Mouse (Mus musculus) liver, adult 2 months (tissue): ENCODE measurements at regions not wholly inside any gene's neighbourhood (a gene's known extent, or its start where the extent isn't known, plus 50 kb on each side); places are given as distances from the start of the nearest gene placed in this dataset.

ENCODE experiments used
- DNase-seq: peaks from one replicate; pipeline ENCODE4 v3.0.0-alpha.2; 2011; ENCODE audit warnings: low read depth, low spot score; ENCODE audit errors: extremely low read depth
- H3K27ac ChIP-seq: fragments of 200-500 bp; replicated peaks from 2 replicates; pipeline ENCODE4 v1.5.1; 2012; ENCODE audit warnings: low read depth, mild to moderate bottlenecking, control low read depth, inconsistent platforms, low read length; ENCODE audit not compliant: insufficient read depth
- H3K27me3 ChIP-seq: fragments of 200-500 bp; 2 replicates; pipeline ENCODE4 v1.6.1; 2012; ENCODE audit warnings: mild to moderate bottlenecking, moderate library complexity, low read length, inconsistent platforms; ENCODE audit not compliant: control insufficient read depth, insufficient read depth
- H3K36me3 ChIP-seq: fragments of 200-500 bp; 2 replicates; pipeline ENCODE4 v1.6.1; 2012; ENCODE audit warnings: low read length, inconsistent platforms; ENCODE audit not compliant: control insufficient read depth, insufficient read depth
- H3K4me1 ChIP-seq: fragments of 200-500 bp; 2 replicates; pipeline ENCODE4 v1.6.1; 2011; ENCODE audit warnings: low read length; ENCODE audit not compliant: control insufficient read depth, insufficient read depth
- H3K4me3 ChIP-seq: fragments of 200-500 bp; 2 replicates; pipeline ENCODE4 v1.5.1; 2011; ENCODE audit warnings: low read depth, mild to moderate bottlenecking, control low read depth, low read length, moderate library complexity; ENCODE audit not compliant: insufficient read depth
- H3K79me2 ChIP-seq: fragments of 200-500 bp; 2 replicates; pipeline ENCODE4 v1.6.1; 2012; ENCODE audit warnings: inconsistent platforms, mild to moderate bottlenecking, low read length, moderate library complexity; ENCODE audit not compliant: control insufficient read depth, insufficient read depth
- H3K9ac ChIP-seq: fragments of 200-500 bp; 2 replicates; pipeline ENCODE4 v1.6.1; 2012; ENCODE audit warnings: low read depth, mild to moderate bottlenecking, control low read depth, inconsistent platforms, low read length
- CTCF ChIP-seq: fragments of 200-500 bp; IDR thresholded peaks from 2 replicates; pipeline ENCODE4 v1.5.1; 2011; ENCODE audit warnings: low read depth, low read length, control low read depth
- POLR2A ChIP-seq: fragments of 200-500 bp; IDR thresholded peaks from 2 replicates; pipeline ENCODE4 v1.6.1; 2011; ENCODE audit warnings: low read length, control low read depth; ENCODE audit not compliant: insufficient read depth; ENCODE audit errors: extremely low read depth
- WGBS: fragments of 180-500 bp; shearing (Covaris S2); methylation state at CpG from one replicate; pipeline ENCODE4 v1.1.7; 2018; 5-methylcytosine and 5-hydroxymethylcytosine counted together

GRCm38 (mm10) chr13:37497986-37498385 lies 153.0 kb downstream of the Ly86 start:
- Histone ChIP-seq H3K79me2 (no peaks in the 10 kb centered on the region), H3K9ac (no peak overlapping the region), H3K27me3 (no peaks in the 10 kb centered on the region), H3K4me3 (no peak overlapping the region), H3K4me1 (no peaks in the 10 kb centered on the region), H3K27ac (no peak overlapping the region), H3K36me3 (no peaks in the 10 kb centered on the region)
- TF ChIP-seq CTCF = no peak
- no peak for TF ChIP-seq POLR2A
- WGBS = 90% methylated on average over 3 of the region's 3 CpGs
- no peak for DNase-seq

GRCm38 (mm10) chr13:37500668-37501286 lies 155.8 kb downstream of the Ly86 start:
- no peak overlapping the region for H3K27ac ChIP-seq
- no peak for TF ChIP-seq CTCF
- TF ChIP-seq POLR2A = no peak
- H3K27me3 ChIP-seq = no peaks in the 10 kb centered on the region
- H3K79me2 ChIP-seq = no peaks in the 10 kb centered on the region
- WGBS = 71% methylated on average over 4 of the region's 4 CpGs
- no peak for DNase-seq
- no peak overlapping the region for H3K4me3 ChIP-seq
- no peaks in the 10 kb centered on the region for H3K36me3 ChIP-seq
- H3K9ac ChIP-seq = no peak overlapping the region
- H3K4me1 ChIP-seq = peaks cover 3% of the 10 kb centered on the region

- 15% methylated on average over 6 of the region's 6 CpGs for WGBS
- Histone ChIP-seq H3K4me3 (no peak overlapping the region), H3K79me2 (no peaks in the 10 kb centered on the region), H3K27me3 (no peaks in the 10 kb centered on the region), H3K27ac (no peak overlapping the region), H3K9ac (no peak overlapping the region), H3K4me1 (peaks cover 18% of the 10 kb centered on the region), H3K36me3 (no peaks in the 10 kb centered on the region)
- TF ChIP-seq POLR2A = no peak
- no peak for TF ChIP-seq CTCF
- peak; percentile 92 for DNase-seq
These were observed 158.4 kb downstream of the Ly86 start for GRCm38 (mm10) chr13:37503449-37503848.

DNA sequence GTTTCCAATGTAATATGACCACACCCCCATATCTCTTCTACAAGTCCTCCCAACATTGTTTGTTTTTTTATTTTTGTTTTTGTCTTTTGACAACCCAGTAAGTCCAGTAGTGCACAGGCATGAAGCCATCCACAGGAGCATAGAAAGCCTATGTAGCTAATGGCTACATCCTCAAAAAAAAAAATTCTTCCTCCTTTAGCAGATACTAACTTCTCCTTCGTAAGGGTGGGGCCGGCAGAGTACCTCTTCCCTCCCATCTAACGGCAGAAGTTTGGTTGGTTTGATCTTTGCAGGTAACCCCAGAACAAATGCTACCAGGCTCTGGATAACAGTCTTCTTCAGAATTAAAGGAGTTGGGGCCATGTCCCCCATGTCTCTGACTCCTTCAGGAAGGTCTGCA lies 158.9 kb downstream of the Ly86 start:
- WGBS = 78% methylated on average over 3 of the region's 3 CpGs
- no peak overlapping the region for H3K27ac ChIP-seq
- no peaks in the 10 kb centered on the region for H3K36me3 ChIP-seq
- peaks cover 21% of the 10 kb centered on the region for H3K4me1 ChIP-seq
- TF ChIP-seq POLR2A = no peak
- H3K4me3 ChIP-seq = no peak overlapping the region
- H3K79me2 ChIP-seq = no peaks in the 10 kb centered on the region
- H3K9ac ChIP-seq = no peak overlapping the region
- no peak for DNase-seq
- no peaks in the 10 kb centered on the region for H3K27me3 ChIP-seq

- H3K4me3 ChIP-seq = no peak overlapping the region
- no peaks in the 10 kb centered on the region for H3K79me2 ChIP-seq
- DNase-seq = no peak
- peaks cover 22% of the 10 kb centered on the region for H3K4me1 ChIP-seq
- no peak for TF ChIP-seq POLR2A
- TF ChIP-seq CTCF = no peak
- 84% methylated on average over 10 of the region's 10 CpGs for WGBS
- H3K27ac ChIP-seq = no peak overlapping the region
- no peaks in the 10 kb centered on the region for H3K27me3 ChIP-seq
- no peak overlapping the region for H3K9ac ChIP-seq
- no peaks in the 10 kb centered on the region for H3K36me3 ChIP-seq
These were observed 159.4 kb downstream of the Ly86 start for GRCm38 (mm10) chr13:37504373-37504772.

DNA sequence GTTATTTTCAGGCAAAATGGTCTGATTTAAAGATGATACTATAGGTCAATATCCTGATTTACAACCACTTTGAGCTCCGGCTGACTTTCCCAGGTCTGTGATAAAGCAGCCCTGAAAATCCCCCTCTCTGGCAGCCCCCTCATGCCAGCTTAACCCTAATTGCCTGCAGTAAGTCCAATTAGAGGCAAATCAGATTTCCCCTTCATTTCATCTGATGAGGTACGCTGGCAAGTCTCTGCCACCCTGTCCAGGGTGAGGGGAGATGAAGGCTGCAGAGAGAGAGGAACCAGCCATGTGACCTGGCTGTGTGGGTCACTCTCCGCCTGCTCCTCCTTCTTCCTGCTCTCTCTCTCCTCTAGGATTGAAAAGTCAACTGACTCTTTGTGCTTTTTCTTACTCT lies 160.6 kb downstream of the Ly86 start:
- H3K79me2 ChIP-seq = no peaks in the 10 kb centered on the region
- WGBS = 54% methylated on average over 3 of the region's 3 CpGs
- H3K9ac ChIP-seq = peak overlapping the region; percentile 5; the same call in 1 of the 2 replicates
- peaks cover 23% of the 10 kb centered on the region for H3K4me1 ChIP-seq
- TF ChIP-seq POLR2A = no peak
- no peak for TF ChIP-seq CTCF
- peak overlapping the region; percentile 89 for H3K27ac ChIP-seq
- no peak overlapping the region for H3K4me3 ChIP-seq
- H3K36me3 ChIP-seq = no peaks in the 10 kb centered on the region
- H3K27me3 ChIP-seq = no peaks in the 10 kb centered on the region
- DNase-seq = no peak
